Mouse (Mus musculus): ENCODE results near the gene Brwd3. TPM values are rescaled to one million over a fixed set of nuclear protein-coding genes. Genes with fewer than 3 reads are reported as not detected.

The Brwd3 gene
- total RNA-seq (2021): 1 to 10 TPM; 5.3 to 5.4 TPM

- peak; percentile 72 to 73 for DNase-seq
- intact Hi-C loops (cut with DNase I): loop anchor here (2.0 kb wide), 1 partner anchor 179 kb away; the partner anchor contains the start of gene Hmgn5
Measured at GRCm38 (mm10) chrX:108834090-108834774, at the start of gene Brwd3. Gene Brwd3, minus strand, starts transcription at chrX:108834372.

DNA sequence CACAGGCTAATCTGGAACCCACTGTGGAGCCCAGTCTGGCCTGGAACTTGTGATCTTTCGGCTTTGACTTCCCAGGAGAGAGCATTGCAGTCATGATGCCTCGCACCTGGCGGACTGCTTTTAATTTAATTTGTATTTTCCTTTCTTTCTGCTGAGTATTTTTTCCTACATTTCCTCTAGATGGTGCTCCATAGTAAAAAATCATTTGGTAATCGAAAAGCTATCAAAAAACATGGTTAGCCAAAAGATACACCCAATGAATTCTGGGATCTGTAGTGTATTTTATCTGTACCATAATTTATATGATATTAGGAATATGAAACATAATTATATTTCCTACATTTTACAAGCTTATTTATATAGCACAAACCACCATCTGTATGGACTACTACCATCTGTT lies 28.5 kb upstream of the Brwd3 start:
- intact Hi-C loops (cut with DNase I): loop anchor here (10.0 kb wide), 1 partner anchor 212 kb away; no protein-coding TSS in a partner anchor
- no peak for DNase-seq

DNA sequence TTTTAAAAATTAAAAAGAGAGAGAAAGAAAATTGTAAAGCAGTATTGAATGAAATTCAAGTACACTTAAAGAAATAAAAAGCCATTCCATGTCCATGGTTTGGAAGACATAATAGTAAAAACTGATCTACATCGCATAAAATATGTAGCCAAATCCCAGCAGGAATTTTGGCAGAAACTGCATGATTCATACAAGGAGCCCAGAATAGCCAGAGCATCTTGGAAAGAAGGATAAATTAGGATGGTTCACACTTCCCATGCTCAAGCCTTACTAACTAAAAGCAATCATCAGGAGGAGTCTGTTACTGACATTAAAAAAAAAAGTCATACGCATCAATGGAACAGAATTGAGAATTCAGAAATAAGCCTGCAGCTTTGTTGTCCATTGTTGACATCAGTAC lies 8.5 kb upstream of the Brwd3 start:
- intact Hi-C loops (cut with DNase I): no loop called here
- no peak for DNase-seq

- no peak for DNase-seq
- intact Hi-C loops (cut with DNase I): no loop called here
Measured at GRCm38 (mm10) chrX:108836416-108836815, 2.2 kb upstream of the Brwd3 start.

GRCm38 (mm10) chrX:108835233-108835632 lies 1.1 kb upstream of the Brwd3 start:
- intact Hi-C loops (cut with DNase I): loop anchor here (2.0 kb wide), 1 partner anchor 178 kb away; the partner anchor contains the start of gene Hmgn5
- DNase-seq: no peak

GRCm38 (mm10) chrX:108833381-108834020 lies 671 bp downstream of the Brwd3 start:
- peak; percentile 18 to 23 for DNase-seq
- intact Hi-C loops (cut with DNase I): loop anchor here (2.0 kb wide), 1 partner anchor 179 kb away; the partner anchor contains the start of gene Hmgn5

DNA sequence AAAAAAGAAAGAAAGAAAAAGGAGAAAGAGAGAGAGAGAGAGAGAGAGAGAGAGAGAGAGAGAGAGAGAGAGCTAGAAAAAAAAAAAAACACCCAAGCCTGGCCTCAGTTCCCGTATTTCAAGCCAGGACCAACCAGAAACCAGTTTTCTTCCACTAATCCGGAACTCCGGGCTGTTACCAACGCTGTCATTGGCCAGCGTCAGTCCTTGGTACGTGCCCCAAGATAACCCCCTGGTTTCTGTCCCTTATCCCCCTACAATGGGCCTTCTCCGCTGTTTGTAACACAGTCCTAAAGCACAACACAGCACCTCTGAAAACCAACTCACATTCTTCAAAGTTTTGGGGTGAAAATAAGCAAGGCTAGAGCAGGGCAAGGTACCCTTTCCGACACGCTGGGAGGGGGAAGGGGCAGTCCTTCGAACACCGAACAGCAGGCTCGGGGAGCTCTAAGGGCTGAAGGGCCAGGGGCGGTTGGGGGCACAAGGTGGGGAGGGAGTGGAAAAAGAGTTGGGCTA lies 1.4 kb downstream of the Brwd3 start:
- intact Hi-C loops (cut with DNase I): no loop called here

DNA sequence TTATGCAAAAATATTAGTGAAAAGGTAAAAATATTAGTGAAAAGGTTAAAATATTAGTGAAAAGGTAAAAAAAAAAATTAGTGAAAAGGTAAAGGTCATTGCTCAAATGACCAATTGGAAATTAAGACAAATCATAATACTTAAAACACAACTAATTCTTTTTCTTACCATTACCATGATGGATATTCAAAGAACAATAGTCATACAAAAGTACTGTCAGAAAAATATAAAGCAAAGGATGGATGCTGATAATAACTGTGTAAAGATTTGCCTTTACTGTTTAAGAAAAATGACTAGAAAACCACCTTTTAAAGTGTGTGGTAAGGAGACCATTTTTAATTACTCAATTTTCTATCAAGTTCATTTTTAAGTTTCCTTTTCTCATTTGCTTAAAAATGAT lies 2.9 kb downstream of the Brwd3 start:
- intact Hi-C loops (cut with DNase I): no loop called here

More for the DNA sequence above, 1.4 kb downstream of the Brwd3 start:
- DNase-seq: peak; percentile 83

GRCm38 (mm10) chrX:108828111-108828510 lies 6.1 kb downstream of the Brwd3 start:
- intact Hi-C loops (cut with DNase I): no loop called here
- no peak for DNase-seq

More for the DNA sequence above, 2.9 kb downstream of the Brwd3 start:
- no peak for DNase-seq

GRCm38 (mm10) chrX:108797268-108797667 lies 36.9 kb downstream of the Brwd3 start:
- intact Hi-C loops (cut with DNase I): no loop called here
- no peak for DNase-seq

DNA sequence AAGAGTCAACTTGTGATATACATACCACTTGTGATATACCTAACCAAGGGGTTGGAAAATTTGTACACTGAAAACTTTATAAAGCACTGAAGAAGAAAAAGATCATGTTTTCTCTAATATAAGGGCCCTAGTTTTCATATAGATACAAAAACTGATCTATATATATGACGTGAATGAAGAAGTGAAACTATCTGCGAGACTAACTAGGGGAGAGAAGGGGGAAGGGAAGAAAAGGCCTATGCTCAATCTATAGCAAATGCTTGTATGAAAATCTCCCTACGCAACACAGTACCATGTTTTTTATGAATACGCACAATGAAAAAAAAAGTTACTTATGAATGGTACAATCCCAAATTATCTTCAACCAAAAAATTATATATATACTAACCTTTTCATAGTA lies 50.4 kb downstream of the Brwd3 start:
- DNase-seq: no peak
- intact Hi-C loops (cut with DNase I): no loop called here

GRCm38 (mm10) chrX:108731755-108732154 lies 102.4 kb downstream of the Brwd3 start:
- intact Hi-C loops (cut with DNase I): no loop called here

GRCm38 (mm10) chrX:108729564-108729963 lies 104.6 kb downstream of the Brwd3 start:
- DNase-seq: no peak
- intact Hi-C loops (cut with DNase I): no loop called here

More at GRCm38 (mm10) chrX:108731755-108732154, 102.4 kb downstream of the Brwd3 start:
- DNase-seq: no peak

DNA sequence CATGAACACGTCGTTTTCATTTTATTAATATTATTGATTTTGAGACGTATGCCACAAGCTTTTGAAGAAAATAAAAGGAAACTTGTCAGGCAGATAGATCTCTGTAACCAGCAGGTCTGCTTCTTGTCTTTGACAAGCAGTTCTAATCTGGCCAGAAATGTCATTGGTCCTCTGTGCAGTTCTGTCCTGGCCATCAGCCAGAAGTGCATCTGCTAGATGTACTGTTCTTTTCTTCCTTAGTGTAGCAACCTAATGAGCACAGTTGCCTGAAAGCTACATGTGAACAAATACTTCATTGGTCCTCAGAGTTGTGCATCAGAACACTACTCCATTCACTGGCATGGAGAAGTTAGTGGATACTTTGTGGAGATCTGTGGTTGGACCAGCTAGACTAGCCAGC lies 105.1 kb downstream of the Brwd3 start:
- intact Hi-C loops (cut with DNase I): no loop called here
- DNase-seq: peak in 1 of 2 experiments; percentile 1

DNA sequence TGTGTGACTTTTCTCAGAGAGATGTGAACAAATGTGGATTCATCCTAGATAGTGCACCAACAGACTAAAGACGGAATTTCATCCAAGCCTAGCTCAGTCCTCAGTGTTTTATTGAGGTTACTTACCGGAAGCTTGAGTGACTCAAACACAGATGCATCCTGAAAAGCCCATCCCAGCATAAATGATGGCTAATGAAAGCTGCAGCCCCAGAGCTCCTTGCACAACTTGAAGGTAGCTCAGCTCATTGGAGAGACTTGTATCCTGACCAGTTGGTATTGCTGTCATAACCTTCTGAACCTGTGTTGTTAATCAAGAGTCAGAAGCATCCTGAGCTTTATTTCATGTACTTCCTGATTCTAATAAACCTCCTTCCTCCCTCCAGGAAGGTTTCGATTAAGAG lies 105.8 kb downstream of the Brwd3 start:
- intact Hi-C loops (cut with DNase I): no loop called here
- DNase-seq: no peak

- intact Hi-C loops (cut with DNase I): no loop called here
- DNase-seq: no peak
Measured at GRCm38 (mm10) chrX:108724241-108724640, 109.9 kb downstream of the Brwd3 start.

GRCm38 (mm10) chrX:108722447-108722846 lies 111.7 kb downstream of the Brwd3 start:
- intact Hi-C loops (cut with DNase I): no loop called here
- DNase-seq: no peak

DNA sequence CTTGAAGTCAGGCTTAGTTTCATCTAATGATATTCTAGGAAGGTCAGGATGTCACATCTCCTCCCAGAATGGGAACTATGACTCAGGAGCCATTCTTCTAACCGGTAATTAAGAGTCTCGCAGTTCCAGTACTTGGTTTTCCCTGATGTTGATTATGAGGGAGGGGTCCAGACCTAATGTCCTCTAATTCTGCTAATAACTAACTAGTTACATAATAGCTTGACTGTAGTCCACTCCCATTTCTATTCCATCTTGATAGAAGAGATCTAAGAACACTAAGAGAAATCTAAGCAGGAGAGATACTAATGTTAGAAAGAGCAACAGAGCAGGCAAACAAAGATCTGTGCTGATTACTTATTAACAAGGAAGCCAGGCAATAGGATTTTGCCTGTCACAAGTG lies 129.9 kb downstream of the Brwd3 start:
- no peak for DNase-seq
- intact Hi-C loops (cut with DNase I): no loop called here
